Mouse (Mus musculus) retina, postnatal 7 days (tissue): Measurements from ENCODE around the gene Dock9.

Source experiments
- DNase-seq: peaks from one replicate; pipeline ENCODE4 v3.0.0-alpha.2; 2012; ENCODE audit warnings: low read depth, low spot score

Dock9 gene

GRCm38 (mm10) chr14:121516881-121517280 lies 280.8 kb downstream of the Dock9 start:
- no peak for DNase-seq

- no peak for DNase-seq
These were observed 288.7 kb downstream of the Dock9 start for GRCm38 (mm10) chr14:121508929-121509328.

GRCm38 (mm10) chr14:121506336-121506735 lies 291.3 kb downstream of the Dock9 start:
- DNase-seq: no peak

GRCm38 (mm10) chr14:121505485-121505860 lies 292.2 kb downstream of the Dock9 start:
- no peak for DNase-seq

GRCm38 (mm10) chr14:121504781-121505484 lies 292.7 kb downstream of the Dock9 start, which contains the start of gene Slc15a1:
Gene Slc15a1 (minus strand): TSS chr14:121505252.
- DNase-seq: no peak

- no peak for DNase-seq
These were observed 297.1 kb downstream of the Dock9 start for GRCm38 (mm10) chr14:121500577-121500976.

GRCm38 (mm10) chr14:121499769-121500168 lies 297.9 kb downstream of the Dock9 start:
- DNase-seq: no peak

GRCm38 (mm10) chr14:121497800-121498199 lies 299.8 kb downstream of the Dock9 start:
- no peak for DNase-seq

- peak; percentile 32 for DNase-seq
These were observed 301.9 kb downstream of the Dock9 start for GRCm38 (mm10) chr14:121495741-121496140.

- DNase-seq: no peak
These were observed 302.5 kb downstream of the Dock9 start for GRCm38 (mm10) chr14:121495120-121495519.

- no peak for DNase-seq
These were observed 303.4 kb downstream of the Dock9 start for GRCm38 (mm10) chr14:121494238-121494637.

GRCm38 (mm10) chr14:121493712-121494111 lies 303.9 kb downstream of the Dock9 start:
- DNase-seq: no peak

- DNase-seq: no peak
These were observed 305.3 kb downstream of the Dock9 start for GRCm38 (mm10) chr14:121492328-121492727.
